Mouse (Mus musculus) central nervous system, embryonic 18 days (tissue): Measurements from ENCODE around the gene Rpe65. TPM values are rescaled to one million over a fixed set of nuclear protein-coding genes. Genes with fewer than 3 reads are reported as not detected.

ENCODE experiments used
- polyA plus RNA-seq: library from polyadenylated mRNA; depleted of rRNA; stranded (reverse); fragments of >200 nt; gene quantifications from 2 replicates; pipeline ENCODE4 v1.2.3, GENCODE M21; 2012; rRNA removed

Gene Rpe65
- polyA plus RNA-seq = not detected in 2 replicates

GRCm38 (mm10) chr3:159598875-159599274 is at the start of gene Rpe65:
Gene Rpe65 (plus strand): TSS chr3:159599175.

Other genes starting within 250 kb of the Rpe65 start
- gene Depdc1a, start 103.7 kb upstream of the Rpe65 start, polyA plus RNA-seq = 2.3 and 3.2 TPM in 2 replicates
- gene Wls, start 240.5 kb downstream of the Rpe65 start, polyA plus RNA-seq = 25.9 and 31.0 TPM in 2 replicates